Mouse (Mus musculus): ENCODE data around the gene Phb. TPM values are rescaled to one million over a fixed set of nuclear protein-coding genes. Genes with fewer than 3 reads are reported as not detected.
A peak's percentile ranks its signal among the peaks of the same experiment; 100 is the strongest.

The Phb gene
- polyA plus RNA-seq, 1 experiment from 2014 or later, result 205 TPM

DNA sequence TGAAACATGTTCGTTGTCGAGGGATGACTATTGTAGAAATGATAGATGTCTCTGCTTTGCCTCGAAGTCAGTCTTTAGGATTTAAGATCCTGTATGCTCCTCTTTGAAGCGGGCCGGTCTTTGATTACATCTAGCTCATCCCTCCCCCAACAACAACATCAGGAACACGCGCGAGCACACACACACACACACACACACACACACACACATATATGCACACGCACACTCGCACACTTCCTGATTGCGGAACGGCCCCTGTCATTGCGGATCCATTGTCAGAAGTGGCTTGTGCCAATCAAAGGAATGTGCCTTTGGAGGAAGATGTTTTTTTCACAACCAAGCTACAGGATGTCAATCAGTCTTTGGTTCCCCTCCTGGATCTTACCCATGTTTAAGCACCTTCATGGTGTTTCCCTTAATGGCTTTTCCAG lies 47.1 kb downstream of the Phb start:
- peak overlapping the region; percentile 93 for H3K4me3 ChIP-seq (replicated peaks)
- H3K9ac ChIP-seq (replicated peaks), result peak overlapping the region; percentile 95
- H3K27me3 ChIP-seq (replicated peaks), result no peaks in the 10 kb centered on the region
- peak overlapping the region; percentile 85 for H3K4me2 ChIP-seq
- H3K27ac ChIP-seq (replicated peaks), result peak overlapping the region; percentile 97
- WGBS, result under 1% methylated on average over 13 of the region's 13 CpGs
- 0 out of 2 replicates have a peak, but pooled peaks have one; percentile 0 for ATAC-seq (ENCODE audit: low FRiP score)
- peaks cover 39% of the 10 kb centered on the region for H3K4me1 ChIP-seq
- H3K36me3 ChIP-seq, result no peaks in the 10 kb centered on the region
- no peaks in the 10 kb centered on the region for H3K9me3 ChIP-seq (replicated peaks)

DNA sequence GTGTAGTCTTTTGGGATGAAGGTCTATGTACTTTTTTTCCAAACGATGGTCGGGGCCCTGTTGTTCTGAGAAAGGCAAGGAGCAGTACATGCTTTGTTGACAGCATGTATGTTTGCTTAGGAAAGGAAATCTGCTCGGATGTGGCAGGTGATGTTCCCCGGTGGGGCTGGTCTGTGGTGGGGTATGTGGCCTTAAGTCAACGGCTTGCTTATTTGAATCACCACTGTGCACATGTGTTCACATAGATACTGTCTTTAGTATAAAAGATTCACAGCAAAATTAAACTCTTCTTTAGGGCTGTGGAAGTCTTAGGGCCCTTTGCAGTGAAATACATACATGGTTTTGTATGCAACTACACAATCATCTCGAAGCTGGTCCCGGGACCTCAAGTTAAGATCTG lies 47.7 kb downstream of the Phb start:
- peaks cover 39% of the 10 kb centered on the region for H3K4me1 ChIP-seq
- ATAC-seq (ENCODE audit: low FRiP score), result no peak
- H3K9me3 ChIP-seq (replicated peaks), result no peaks in the 10 kb centered on the region
- H3K27me3 ChIP-seq (replicated peaks), result no peaks in the 10 kb centered on the region
- peak overlapping the region; percentile 85 for H3K4me2 ChIP-seq
- peak overlapping the region; percentile 95 for H3K9ac ChIP-seq (replicated peaks)
- H3K4me3 ChIP-seq (replicated peaks), result peak overlapping the region; percentile 93
- peak overlapping the region; percentile 97 for H3K27ac ChIP-seq (replicated peaks)
- no peaks in the 10 kb centered on the region for H3K36me3 ChIP-seq
- WGBS, result 36% methylated on average over 7 of the region's 7 CpGs

- no peak overlapping the region; the same call in 1 of the 2 replicates for H3K4me2 ChIP-seq
- 51% methylated on average over 8 of the region's 8 CpGs for WGBS
These were observed 49.4 kb downstream of the Phb start for GRCm38 (mm10) chr11:95716136-95716535.

DNA sequence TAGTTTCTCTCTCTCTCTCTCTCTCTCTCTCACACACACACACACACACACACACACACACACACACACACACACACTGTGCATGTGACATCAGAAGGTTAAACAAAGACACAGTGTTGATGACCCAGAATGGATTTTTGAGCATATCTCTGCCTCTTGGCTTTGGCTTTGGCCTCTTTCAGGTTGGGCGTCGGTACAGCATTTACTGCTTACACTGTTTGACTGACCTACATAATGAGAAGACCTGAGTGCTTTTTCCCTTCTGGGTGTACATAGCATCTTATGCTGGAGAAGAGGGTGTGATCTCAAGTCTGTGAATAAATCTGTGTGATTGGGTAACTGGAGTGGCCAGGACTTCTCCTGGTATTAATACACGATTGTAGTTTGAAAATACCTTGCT lies 52.6 kb downstream of the Phb start:
- no peak for ATAC-seq (ENCODE audit: low FRiP score)
- Histone ChIP-seq H3K27me3 (replicated peaks) (no peaks in the 10 kb centered on the region), H3K36me3 (no peaks in the 10 kb centered on the region)

More at GRCm38 (mm10) chr11:95716136-95716535, 49.4 kb downstream of the Phb start:
- H3K36me3 ChIP-seq, result no peaks in the 10 kb centered on the region
- peaks cover 39% of the 10 kb centered on the region for H3K4me1 ChIP-seq
- H3K4me3 ChIP-seq (replicated peaks), result no peak overlapping the region
- ATAC-seq (ENCODE audit: low FRiP score), result no peak
- H3K9ac ChIP-seq (replicated peaks), result no peak overlapping the region
- H3K9me3 ChIP-seq (replicated peaks), result no peaks in the 10 kb centered on the region
- H3K27me3 ChIP-seq (replicated peaks), result no peaks in the 10 kb centered on the region
- no peak overlapping the region for H3K27ac ChIP-seq (replicated peaks)

GRCm38 (mm10) chr11:95723287-95723686 lies 56.5 kb downstream of the Phb start, which contains the start of gene B130006D01Rik:
TSS of gene B130006D01Rik (plus strand) at chr11:95723587.
- no peak for ATAC-seq (ENCODE audit: low FRiP score)
- H3K27ac ChIP-seq (replicated peaks), result no peak within 1 kb of the TSS
- no peaks in the 10 kb centered on the region for H3K27me3 ChIP-seq (replicated peaks)
- no peaks in the 10 kb centered on the region for H3K36me3 ChIP-seq
- H3K4me1 ChIP-seq, result no peaks in the 10 kb centered on the region
- WGBS, result 95% methylated on average over 5 of the region's 5 CpGs
- no peak within 1 kb of the TSS for H3K9ac ChIP-seq (replicated peaks)
- H3K4me3 ChIP-seq (replicated peaks), result no peak within 1 kb of the TSS
- H3K4me2 ChIP-seq, result no peak within 1 kb of the TSS
- H3K9me3 ChIP-seq (replicated peaks), result no peaks in the 10 kb centered on the region

More for the DNA sequence above, 52.6 kb downstream of the Phb start:
- no peak overlapping the region for H3K4me2 ChIP-seq
- no peaks in the 10 kb centered on the region for H3K9me3 ChIP-seq (replicated peaks)
- 89% methylated on average over 3 of the region's 3 CpGs for WGBS
- peaks cover 27% of the 10 kb centered on the region for H3K4me1 ChIP-seq
- no peak overlapping the region for H3K9ac ChIP-seq (replicated peaks)
- H3K4me3 ChIP-seq (replicated peaks), result no peak overlapping the region
- H3K27ac ChIP-seq (replicated peaks), result no peak overlapping the region

GRCm38 (mm10) chr11:95724466-95724865 lies 57.7 kb downstream of the Phb start:
- H3K9ac ChIP-seq (replicated peaks), result no peak overlapping the region
- H3K36me3 ChIP-seq, result no peaks in the 10 kb centered on the region
- no peaks in the 10 kb centered on the region for H3K4me1 ChIP-seq
- H3K27ac ChIP-seq (replicated peaks), result no peak overlapping the region
- no peaks in the 10 kb centered on the region for H3K9me3 ChIP-seq (replicated peaks)
- WGBS, result 94% methylated on average over 4 of the region's 4 CpGs
- no peak overlapping the region for H3K4me2 ChIP-seq
- no peak overlapping the region for H3K4me3 ChIP-seq (replicated peaks)
- ATAC-seq (ENCODE audit: low FRiP score), result no peak
- H3K27me3 ChIP-seq (replicated peaks), result no peaks in the 10 kb centered on the region

DNA sequence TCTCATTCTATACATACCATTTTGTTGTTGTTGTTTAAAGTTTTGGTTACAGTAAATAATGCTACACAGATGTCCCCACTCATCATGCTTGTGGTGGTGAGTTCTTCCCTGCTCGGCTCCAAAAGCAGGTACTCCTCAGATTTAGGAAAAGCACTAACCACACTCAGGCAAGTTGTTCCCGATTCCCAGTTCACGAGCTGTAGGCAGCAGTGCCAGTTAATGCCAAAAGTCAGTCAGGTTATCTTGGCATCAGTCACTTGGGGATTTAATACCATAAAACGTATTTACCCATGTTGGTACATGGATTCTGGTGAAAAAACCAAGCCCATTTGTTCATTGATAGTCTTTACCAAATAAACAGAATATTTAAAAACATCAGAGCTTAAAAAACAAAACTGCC lies 59.4 kb downstream of the Phb start:
- no peaks in the 10 kb centered on the region for H3K36me3 ChIP-seq
- H3K9ac ChIP-seq (replicated peaks), result no peak overlapping the region
- H3K4me3 ChIP-seq (replicated peaks), result no peak overlapping the region
- no peaks in the 10 kb centered on the region for H3K9me3 ChIP-seq (replicated peaks)
- no peak overlapping the region for H3K4me2 ChIP-seq
- no peaks in the 10 kb centered on the region for H3K27me3 ChIP-seq (replicated peaks)
- no peaks in the 10 kb centered on the region for H3K4me1 ChIP-seq
- ATAC-seq (ENCODE audit: low FRiP score), result no peak
- WGBS, result 85% methylated on average over 4 of the region's 4 CpGs
- H3K27ac ChIP-seq (replicated peaks), result no peak overlapping the region

- Histone ChIP-seq H3K27ac (replicated peaks) (no peak overlapping the region), H3K9ac (replicated peaks) (no peak overlapping the region), H3K9me3 (replicated peaks) (no peaks in the 10 kb centered on the region), H3K27me3 (replicated peaks) (no peaks in the 10 kb centered on the region), H3K36me3 (no peaks in the 10 kb centered on the region), H3K4me3 (replicated peaks) (no peak overlapping the region), H3K4me2 (no peak overlapping the region), H3K4me1 (no peaks in the 10 kb centered on the region)
- 94% methylated on average over 5 of the region's 5 CpGs for WGBS
- ATAC-seq (ENCODE audit: low FRiP score), result no peak
These were observed 61.2 kb downstream of the Phb start for GRCm38 (mm10) chr11:95727947-95728346.

- WGBS, result 91% methylated on average over 12 of the region's 12 CpGs
- ATAC-seq (ENCODE audit: low FRiP score), result no peak
- H3K27me3 ChIP-seq (replicated peaks), result no peaks in the 10 kb centered on the region
These were observed 62.5 kb downstream of the Phb start for GRCm38 (mm10) chr11:95728916-95729907.

More at GRCm38 (mm10) chr11:95728916-95729907, 62.5 kb downstream of the Phb start:
- Histone ChIP-seq H3K4me1 (no peaks in the 10 kb centered on the region), H3K9ac (replicated peaks) (no peak overlapping the region), H3K4me2 (no peak overlapping the region), H3K27ac (replicated peaks) (no peak overlapping the region), H3K4me3 (replicated peaks) (no peak overlapping the region), H3K36me3 (no peaks in the 10 kb centered on the region), H3K9me3 (replicated peaks) (no peaks in the 10 kb centered on the region)

Other genes with a start within 250 kb of the Phb start
- gene Nxph3, start 152.4 kb upstream of the Phb start, polyA plus RNA-seq (2015; fragmentation: Nextera tagmentation; extraction: Ambion mirVana), result 1.8 and 2.0 TPM in 2 replicates
- gene Ngfr, start 79.2 kb upstream of the Phb start, polyA plus RNA-seq (2015; fragmentation: Nextera tagmentation; extraction: Ambion mirVana), result 69.1 and 69.3 TPM in 2 replicates
- gene Zfp652, start 45.7 kb downstream of the Phb start, polyA plus RNA-seq (2015; fragmentation: Nextera tagmentation; extraction: Ambion mirVana), result 23.8 and 24.4 TPM in 2 replicates
- gene B130006D01Rik, start 56.6 kb downstream of the Phb start, polyA plus RNA-seq (2015; fragmentation: Nextera tagmentation; extraction: Ambion mirVana), result 0.99 and 1.3 TPM in 2 replicates
- gene Phospho1, start 157.5 kb downstream of the Phb start, polyA plus RNA-seq (2015; fragmentation: Nextera tagmentation; extraction: Ambion mirVana), result 0.64 TPM in 1 of 2 replicates, not detected in the other
- gene Gngt2, start 170.3 kb downstream of the Phb start, polyA plus RNA-seq (2015; fragmentation: Nextera tagmentation; extraction: Ambion mirVana), result 3.5 and 13.2 TPM in 2 replicates
- 1.6 and 15.2 TPM in 2 replicates for gene Abi3, start 175.5 kb downstream of the Phb start, polyA plus RNA-seq (2015; fragmentation: Nextera tagmentation; extraction: Ambion mirVana)
- gene B4galnt2, start 247.9 kb downstream of the Phb start, polyA plus RNA-seq (2015; fragmentation: Nextera tagmentation; extraction: Ambion mirVana), result 5.1 TPM in 1 of 2 replicates, not detected in the other

All from neural tube, embryonic 15.5 days (tissue).